Mouse (Mus musculus): ENCODE results near the gene Lamb2. TPM values are rescaled to one million over a fixed set of nuclear protein-coding genes. Genes with fewer than 3 reads are reported as not detected.

Lamb2 gene
- total and polyA plus RNA-seq, 3 experiments = 0.58 to 0.84 TPM; not detected in 1

DNA sequence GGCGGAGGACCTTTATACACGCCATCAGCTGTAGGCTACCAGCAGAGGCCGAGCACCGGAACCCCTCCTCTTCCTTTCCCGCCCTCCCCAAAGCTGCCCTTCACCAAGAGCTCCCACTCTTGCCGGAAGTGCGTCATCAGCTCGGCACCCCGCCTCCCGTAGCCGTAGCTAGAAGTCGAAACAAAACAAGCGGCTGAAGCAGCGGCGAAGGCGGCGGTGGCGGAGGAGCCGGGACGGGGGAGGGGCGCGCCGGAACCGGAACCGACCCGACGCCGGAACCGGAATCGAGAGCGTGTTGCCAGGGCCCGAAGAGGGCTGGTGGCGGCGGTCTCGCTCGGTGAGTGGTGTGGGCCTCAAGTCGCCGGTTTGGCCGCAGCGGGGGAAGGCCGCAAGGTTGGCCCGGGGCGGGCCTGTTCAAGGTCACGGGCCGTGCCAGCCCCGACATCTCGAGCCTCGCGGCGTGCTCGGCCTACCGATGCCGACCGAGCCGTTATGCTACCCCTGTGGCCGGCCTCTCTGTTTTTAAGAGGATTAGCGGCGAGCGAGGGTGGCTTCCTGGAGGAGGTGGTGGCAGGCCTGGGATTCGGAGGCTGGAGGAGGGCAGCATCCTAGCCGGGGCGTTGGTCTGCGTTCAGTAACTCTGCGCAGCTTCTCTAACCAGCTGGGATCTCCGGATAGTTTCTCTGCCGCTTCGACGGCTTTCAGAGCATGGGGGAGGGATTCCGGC, 11.2 kb downstream of the Lamb2 start, which contains the start of gene Usp19 (continued):
- TF ChIP-seq MAZ (IDR thresholded peaks at IDR 0.05; ENCODE audit: low read depth, low read length) = peak; percentile 96
- no peak for TF ChIP-seq UBTF (IDR thresholded peaks at IDR 0.05; ENCODE audit: borderline replicate concordance, insufficient read depth, low read depth, low read length)
- TF ChIP-seq MAX (IDR thresholded peaks at IDR 0.05; ENCODE audit: low read length) = no peak; the same call in 1 of the 2 replicates
- TF ChIP-seq E2F4 (IDR thresholded peaks at IDR 0.05; ENCODE audit: borderline replicate concordance, low read depth, low read length) = peak; percentile 84; the same call in 1 of the 2 replicates
- TF ChIP-seq GABPA (IDR thresholded peaks at IDR 0.05; ENCODE audit: low read depth, low read length) = no peak

DNA sequence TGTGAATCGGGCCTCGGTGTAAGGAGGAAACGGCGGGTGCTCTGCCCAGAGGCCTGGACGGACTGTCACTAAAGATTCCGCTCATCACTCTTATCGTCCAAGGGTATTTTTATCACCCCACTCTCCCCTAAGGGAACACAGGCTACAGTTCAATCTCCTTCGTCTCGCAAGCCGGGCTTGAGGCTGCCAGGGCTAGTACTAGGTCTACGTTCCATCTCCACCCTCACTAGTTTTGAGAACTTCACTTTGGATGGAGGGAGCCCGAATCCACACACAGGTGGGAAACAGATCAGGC, 11.7 kb downstream of the Lamb2 start:
- DNase-seq (ENCODE audit: low read depth, low spot score) = no peak
- peak overlapping the region; percentile 91 for H3K27ac ChIP-seq (ENCODE audit: control insufficient read depth, low read depth, low read length)
- TF ChIP-seq ZNF384 (IDR thresholded peaks at IDR 0.05; ENCODE audit: low read depth, low read length) (no peak), MAZ (IDR thresholded peaks at IDR 0.05; ENCODE audit: low read depth, low read length) (no peak), MYC (IDR thresholded peaks at IDR 0.05; ENCODE audit: low read depth, low read length) (no peak), USF1 (IDR thresholded peaks at IDR 0.05; ENCODE audit: low read depth, low read length) (no peak), MEF2A (IDR thresholded peaks at IDR 0.05; ENCODE audit: extremely low read depth, insufficient replicate concordance, low read depth, low read length, poor library complexity, severe bottlenecking) (no peak), POLR2AphosphoS2 (IDR thresholded peaks at IDR 0.05; ENCODE audit: low read length) (no peak), GATA1 (IDR thresholded peaks at IDR 0.05; ENCODE audit: low read depth, low read length) (peak; percentile 2; the same call in 1 of the 2 replicates)
- peaks cover 5 to 17% of the 10 kb centered on the region in 2 experiments; a peak in 3 of 4 replicates for H3K36me3 ChIP-seq (ENCODE audit: control insufficient read depth in 1 of 2, insufficient read depth in 2 of 2, low read length in 2 of 2)
- H3K9ac ChIP-seq (ENCODE audit: control insufficient read depth, low read depth, low read length, poor library complexity, severe bottlenecking) = peak overlapping the region; percentile 95
- H3K79me2 ChIP-seq (ENCODE audit: control insufficient read depth, insufficient read depth, low read length, poor library complexity) = peaks cover 23% of the 10 kb centered on the region
- no peaks in the 10 kb centered on the region for H3K9me3 ChIP-seq (replicated peaks; ENCODE audit: insufficient read depth, low read length)
- H3K4me3 ChIP-seq (ENCODE audit: control insufficient read depth in 1 of 2, insufficient read depth in 1 of 2, low read depth in 2 of 2, low read length in 2 of 2) = peak overlapping the region; percentile 92 to 93
- H3K27me3 ChIP-seq (ENCODE audit: control insufficient read depth in 1 of 2, insufficient read depth in 2 of 2, low read length in 2 of 2) = no peaks in the 10 kb centered on the region
- H3K4me1 ChIP-seq (ENCODE audit: control insufficient read depth in 1 of 2, insufficient read depth in 2 of 2, low read length in 2 of 2) = peaks cover 4 to 9% of the 10 kb centered on the region in 2 experiments

DNA sequence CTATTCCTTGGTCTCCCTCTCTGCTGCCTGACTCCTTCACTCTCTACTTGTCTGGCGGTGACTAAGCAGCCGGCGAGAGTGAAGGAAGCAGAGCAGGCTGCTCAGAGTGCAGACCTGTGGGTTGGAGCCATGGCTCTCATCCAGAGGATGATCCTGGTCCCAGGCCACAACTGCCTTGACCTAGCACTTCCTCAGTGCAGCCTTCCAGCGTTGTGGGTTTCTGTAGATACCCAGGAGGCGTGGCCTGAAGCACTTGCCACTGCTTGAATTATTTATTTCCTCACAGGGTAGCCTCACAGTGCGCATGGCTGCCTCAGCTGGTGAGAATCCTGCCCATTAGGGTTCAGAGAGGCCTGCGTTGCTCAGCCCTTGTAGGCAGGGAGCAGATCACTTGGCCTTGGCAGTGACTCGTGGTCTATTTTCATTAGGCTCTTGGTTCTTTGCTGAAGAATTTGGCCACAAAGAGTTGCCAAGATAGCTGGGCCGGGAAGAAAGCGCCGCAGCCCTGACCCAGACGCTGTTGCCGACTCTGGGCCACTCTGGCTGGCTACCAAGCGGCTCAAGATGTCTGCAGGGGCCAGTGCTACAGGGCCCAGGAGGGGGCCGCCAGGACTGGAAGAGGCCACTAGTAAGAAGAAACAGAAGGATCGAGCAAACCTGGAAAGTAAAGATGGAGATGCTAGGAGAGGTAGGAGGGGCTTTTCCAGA, 12.7 kb downstream of the Lamb2 start:
- H3K36me3 ChIP-seq (ENCODE audit: control insufficient read depth in 1 of 2, insufficient read depth in 2 of 2, low read length in 2 of 2) = peaks cover 5 to 21% of the 10 kb centered on the region in 2 experiments; a peak in 3 of 4 replicates
- TF ChIP-seq TBP (IDR thresholded peaks at IDR 0.05; ENCODE audit: low read depth, low read length) = no peak
- TF ChIP-seq HCFC1 (IDR thresholded peaks at IDR 0.05; ENCODE audit: low read depth, low read length) = no peak
- TF ChIP-seq ZMIZ1 (IDR thresholded peaks at IDR 0.05; ENCODE audit: low read depth, low read length) = no peak
- no peak for TF ChIP-seq MAX (IDR thresholded peaks at IDR 0.05; ENCODE audit: low read length)
- TF ChIP-seq ELF1 (IDR thresholded peaks at IDR 0.05; ENCODE audit: low read depth, low read length) = no peak

More for the DNA sequence above, 12.7 kb downstream of the Lamb2 start:
- Histone ChIP-seq H3K4me3 (ENCODE audit: control insufficient read depth in 1 of 2, insufficient read depth in 1 of 2, low read depth in 2 of 2, low read length in 2 of 2) (peak overlapping the region; percentile 92 to 93), H3K4me1 (ENCODE audit: control insufficient read depth in 1 of 2, insufficient read depth in 2 of 2, low read length in 2 of 2) (peaks cover 4 to 9% of the 10 kb centered on the region in 2 experiments), H3K9me3 (replicated peaks; ENCODE audit: insufficient read depth, low read length) (no peaks in the 10 kb centered on the region), H3K79me2 (ENCODE audit: control insufficient read depth, insufficient read depth, low read length, poor library complexity) (peaks cover 23% of the 10 kb centered on the region), H3K27me3 (ENCODE audit: control insufficient read depth in 1 of 2, insufficient read depth in 2 of 2, low read length in 2 of 2) (no peaks in the 10 kb centered on the region), H3K27ac (ENCODE audit: control insufficient read depth, low read depth, low read length) (no peak overlapping the region), H3K9ac (ENCODE audit: control insufficient read depth, low read depth, low read length, poor library complexity, severe bottlenecking) (peak overlapping the region; percentile 95)
- DNase-seq (ENCODE audit: low read depth, low spot score) = peak; percentile 31

Data from MEL (cell line).